Mouse (Mus musculus) bone marrow macrophage, adult 2 months (primary cell): Measurements from ENCODE around the gene Foxo6. TPM values are rescaled to one million over a fixed set of nuclear protein-coding genes. Genes with fewer than 3 reads are reported as not detected.

Source experiments
- H3K27ac ChIP-seq: 2 replicates; pipeline ENCODE4 v1.5.1; 2012; ENCODE audit warnings: low read depth, low read length; ENCODE audit not compliant: insufficient read depth
- H3K4me1 ChIP-seq: 2 replicates; pipeline ENCODE4 v1.6.1; 2012; ENCODE audit warnings: low read length; ENCODE audit not compliant: control insufficient read depth, insufficient read depth
- H3K4me3 ChIP-seq: 2 replicates; pipeline ENCODE4 v1.5.1; 2012; ENCODE audit warnings: mild to moderate bottlenecking, low read length, moderate library complexity; ENCODE audit not compliant: insufficient read depth
- CTCF ChIP-seq: IDR thresholded peaks from 2 replicates; pipeline ENCODE4 v1.5.1; 2012; ENCODE audit warnings: low read depth, mild to moderate bottlenecking, low read length, moderate library complexity
- POLR2A ChIP-seq: IDR thresholded peaks from 2 replicates; pipeline ENCODE4 v1.6.1; 2012; ENCODE audit warnings: mild to moderate bottlenecking, low read depth, low read length, borderline replicate concordance
- polyA plus RNA-seq: library from polyadenylated mRNA; stranded (reverse); fragments of >200 nt; gene quantifications from 2 replicates; pipeline ENCODE4 v1.2.4, GENCODE M21; 2012; ENCODE audit not compliant: missing spikeins, insufficient read depth, insufficient read length

Foxo6 gene
- polyA plus RNA-seq, 1 experiment, result not detected

DNA sequence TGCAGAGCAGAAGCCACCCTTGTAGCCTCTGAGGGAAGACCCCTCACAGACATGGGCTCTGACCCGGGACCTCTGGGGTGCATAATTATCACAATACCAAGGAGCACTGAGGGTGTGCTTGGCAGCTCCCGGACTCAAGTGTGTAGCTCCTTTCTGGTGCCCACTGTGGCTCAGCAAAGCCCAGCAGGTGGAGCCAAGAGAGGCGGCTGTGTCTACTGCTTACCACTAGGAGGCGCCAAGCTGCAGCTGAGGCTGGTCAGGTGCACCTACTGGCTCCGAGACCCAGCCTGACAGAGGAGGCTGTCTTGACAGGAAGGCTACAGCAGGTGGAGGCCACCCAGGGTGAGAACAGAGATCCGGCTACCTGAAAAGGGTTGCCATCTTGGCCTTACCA, 56.9 kb downstream of the Foxo6 start:
- Histone ChIP-seq H3K4me1 (no peaks in the 10 kb centered on the region), H3K27ac (no peak overlapping the region), H3K4me3 (no peak overlapping the region)
- no peak for TF ChIP-seq POLR2A
- peak; percentile 64 for TF ChIP-seq CTCF

DNA sequence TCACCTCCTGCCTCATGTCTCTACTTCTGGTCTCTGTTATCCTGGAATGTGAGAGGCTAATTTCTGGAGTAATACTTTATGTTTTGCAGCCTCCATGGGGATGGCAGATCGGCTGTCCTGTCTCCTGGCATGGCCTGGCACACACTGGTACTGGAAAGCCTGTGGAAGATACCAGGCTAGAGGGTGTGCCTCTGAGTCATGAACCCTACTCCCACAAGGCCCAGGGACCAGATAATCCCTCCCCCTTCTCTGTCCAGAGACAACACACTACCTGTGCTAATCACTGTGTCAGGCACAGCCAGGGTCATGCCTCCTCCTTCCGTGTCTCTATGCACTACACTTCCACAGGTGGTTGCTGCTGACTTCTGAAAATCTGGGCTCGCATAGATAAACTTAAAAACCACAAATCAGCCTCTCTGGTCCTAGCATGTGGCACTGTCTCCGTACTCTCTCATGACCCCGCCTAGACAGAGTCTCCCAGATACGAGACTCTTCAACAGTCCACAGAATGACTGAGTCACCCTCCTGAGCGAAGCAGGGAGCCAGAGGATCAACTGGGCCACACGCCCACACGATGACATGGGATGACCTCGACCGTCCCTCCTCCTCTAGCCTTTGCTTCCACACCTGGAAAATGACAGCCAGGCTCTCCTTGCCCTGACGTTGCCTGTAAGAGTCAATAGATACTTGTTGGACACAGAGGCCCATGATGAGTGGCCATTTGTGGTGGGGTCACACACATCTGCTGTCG, 57.5 kb downstream of the Foxo6 start:
- TF ChIP-seq CTCF, result no peak
- no peak for TF ChIP-seq POLR2A
- Histone ChIP-seq H3K4me1 (no peaks in the 10 kb centered on the region), H3K27ac (no peak overlapping the region), H3K4me3 (no peak overlapping the region)

DNA sequence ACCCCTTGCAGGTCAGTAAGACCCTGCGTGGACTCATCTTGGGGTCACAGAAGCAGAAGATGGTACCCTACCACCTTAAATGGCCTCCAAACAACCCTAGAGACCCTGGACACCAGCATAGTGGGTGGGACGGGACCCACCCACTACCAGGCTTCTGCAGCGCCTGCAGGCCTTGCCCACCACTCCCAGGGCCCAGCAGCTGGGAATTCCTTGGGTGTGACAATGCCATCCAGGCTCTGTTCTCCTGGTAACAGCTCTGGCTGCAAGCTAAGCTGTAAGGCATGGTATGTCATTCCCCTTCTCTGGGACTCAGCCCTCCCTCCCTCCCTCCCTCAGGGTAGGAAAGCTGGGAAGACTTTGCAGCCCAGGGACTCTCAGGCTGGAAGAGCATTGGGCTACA, 58.5 kb downstream of the Foxo6 start:
- no peak overlapping the region for H3K27ac ChIP-seq
- no peak overlapping the region for H3K4me3 ChIP-seq
- H3K4me1 ChIP-seq, result no peaks in the 10 kb centered on the region

DNA sequence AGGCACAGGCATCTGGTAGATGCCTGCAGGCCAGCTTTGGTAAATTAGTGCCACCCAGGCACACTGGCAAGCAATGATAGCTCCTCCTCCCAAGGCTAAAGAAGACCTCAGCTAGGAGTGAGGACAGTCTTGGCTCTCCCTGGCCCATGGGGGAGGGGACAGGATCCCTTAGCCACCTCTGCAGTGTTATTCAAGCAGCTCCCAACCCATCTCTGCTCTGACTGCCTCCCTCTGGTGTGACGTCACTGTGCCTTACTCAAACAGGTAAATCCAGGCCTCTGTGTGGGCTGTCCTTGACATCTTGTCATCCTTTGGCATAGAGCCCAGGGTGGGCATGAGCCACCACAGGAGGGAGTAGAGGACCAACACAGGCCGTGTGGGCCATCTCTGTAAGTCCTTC, 59.9 kb downstream of the Foxo6 start:
- H3K4me1 ChIP-seq, result no peaks in the 10 kb centered on the region
- no peak overlapping the region for H3K4me3 ChIP-seq
- TF ChIP-seq POLR2A (no peak), CTCF (no peak)
- H3K27ac ChIP-seq, result no peak overlapping the region

More for the DNA sequence above, 58.5 kb downstream of the Foxo6 start:
- TF ChIP-seq CTCF, result no peak
- no peak for TF ChIP-seq POLR2A

GRCm38 (mm10) chr4:120226682-120227081, 60.5 kb downstream of the Foxo6 start:
- Histone ChIP-seq H3K4me1 (no peaks in the 10 kb centered on the region), H3K27ac (no peak overlapping the region), H3K4me3 (no peak overlapping the region)
- TF ChIP-seq CTCF (no peak), POLR2A (no peak)

DNA sequence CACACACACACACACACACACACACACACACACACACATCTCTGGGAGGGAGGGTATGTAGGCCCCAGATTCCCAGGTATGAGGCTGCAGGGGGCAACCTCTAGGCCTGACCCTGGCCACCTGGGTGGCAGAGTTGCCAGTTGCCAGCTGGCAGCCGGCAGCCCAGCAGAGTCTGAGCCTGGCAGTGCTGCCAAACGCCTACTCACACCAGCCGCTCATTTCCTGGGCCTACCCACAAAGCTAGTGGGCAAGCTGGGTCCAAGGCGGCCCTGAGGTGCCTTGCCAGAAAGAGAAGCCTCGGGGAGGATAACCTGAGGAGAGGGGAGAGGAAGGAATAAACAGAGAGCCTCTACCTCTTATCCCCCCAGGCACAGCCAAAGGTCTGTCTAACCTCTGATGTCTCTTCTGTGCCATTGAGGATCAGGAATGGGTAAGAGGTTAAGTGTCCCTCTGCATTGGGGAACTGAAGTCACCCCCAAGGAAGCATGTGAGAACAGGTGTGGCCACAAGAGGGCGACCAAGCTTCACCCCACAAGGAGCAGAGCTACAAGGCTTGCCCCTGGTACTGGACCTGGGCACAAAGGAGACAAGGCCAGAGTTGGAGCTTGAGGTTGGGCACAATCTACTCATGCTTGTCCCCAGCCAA, 61.9 kb downstream of the Foxo6 start:
- TF ChIP-seq POLR2A (no peak), CTCF (peak; percentile 78)
- no peak overlapping the region for H3K4me3 ChIP-seq
- no peaks in the 10 kb centered on the region for H3K4me1 ChIP-seq
- no peak overlapping the region for H3K27ac ChIP-seq

- Histone ChIP-seq H3K27ac (no peak overlapping the region), H3K4me3 (no peak overlapping the region), H3K4me1 (no peaks in the 10 kb centered on the region)
- TF ChIP-seq CTCF, result no peak
- TF ChIP-seq POLR2A, result no peak
These were observed 63.3 kb downstream of the Foxo6 start for GRCm38 (mm10) chr4:120223805-120224204.

- TF ChIP-seq CTCF, result no peak
- no peak for TF ChIP-seq POLR2A
- Histone ChIP-seq H3K4me3 (no peak overlapping the region), H3K27ac (no peak overlapping the region), H3K4me1 (no peaks in the 10 kb centered on the region)
These were observed 63.9 kb downstream of the Foxo6 start for GRCm38 (mm10) chr4:120223108-120223745.

DNA sequence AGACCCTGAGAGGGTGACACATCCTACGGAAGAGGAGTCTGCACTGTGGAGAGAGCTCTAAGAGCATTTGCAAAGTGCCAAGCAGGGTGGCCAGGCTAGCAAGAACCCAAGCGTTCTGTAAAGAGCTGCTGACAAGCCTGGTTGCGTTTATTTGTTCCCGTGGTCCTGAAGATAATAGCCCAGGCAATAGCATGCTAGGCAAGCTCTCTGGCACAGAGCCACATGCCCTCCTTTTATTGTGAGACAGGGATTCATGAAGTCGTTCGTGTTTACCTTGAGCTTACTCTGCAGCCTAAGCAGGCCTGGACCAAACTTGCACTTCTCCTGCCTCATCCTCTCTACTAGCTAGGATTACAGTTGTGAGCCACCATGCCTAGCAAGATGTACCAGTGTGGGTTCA, 65.4 kb downstream of the Foxo6 start:
- Histone ChIP-seq H3K4me1 (no peaks in the 10 kb centered on the region), H3K27ac (no peak overlapping the region), H3K4me3 (no peak overlapping the region)
- TF ChIP-seq CTCF, result no peak
- no peak for TF ChIP-seq POLR2A

- Histone ChIP-seq H3K4me3 (no peak overlapping the region), H3K4me1 (no peaks in the 10 kb centered on the region), H3K27ac (no peak overlapping the region)
- TF ChIP-seq CTCF, result no peak
- TF ChIP-seq POLR2A, result no peak
These were observed 68.3 kb downstream of the Foxo6 start for GRCm38 (mm10) chr4:120218878-120219277.

Other genes starting within 250 kb of the Foxo6 start
- not detected in 2 replicates for gene AL607142.1, start 222.4 kb downstream of the Foxo6 start, polyA plus RNA-seq
- gene Edn2, start 126.1 kb downstream of the Foxo6 start, polyA plus RNA-seq, result not detected in 2 replicates
- gene Scmh1, start 117.9 kb upstream of the Foxo6 start, polyA plus RNA-seq, result 26.7 and 34.2 TPM in 2 replicates
- not detected in 2 replicates for gene Slfnl1, start 244.9 kb upstream of the Foxo6 start, polyA plus RNA-seq